Mouse (Mus musculus) E14TG2a.4 (cell line): Measurements from ENCODE around the gene Bcl2.

Source experiments
- H3K27me3 ChIP-seq: 2 replicates; pipeline ENCODE4 v1.6.1; 2014; ENCODE audit warnings: low read length, control low read depth; ENCODE audit not compliant: insufficient read depth
- H3K36me3 ChIP-seq: 2 replicates; pipeline ENCODE4 v1.6.1; 2014; ENCODE audit warnings: low read length, control low read depth; ENCODE audit not compliant: insufficient read depth
- H3K4me1 ChIP-seq: replicated peaks from 2 replicates; pipeline ENCODE4 v1.6.1; 2014; ENCODE audit warnings: low read depth, low read length, control low read depth
- H3K4me3 ChIP-seq: replicated peaks from 2 replicates; pipeline ENCODE4 v1.5.1; 2014; ENCODE audit warnings: mild to moderate bottlenecking, low read length
- H3K9me3 ChIP-seq: 2 replicates; pipeline ENCODE4 v1.6.1; 2014; ENCODE audit warnings: low read length, control low read depth
- CTCF ChIP-seq: conservative IDR thresholded peaks from 2 replicates; pipeline ENCODE4 v1.5.1; 2014; ENCODE audit warnings: low read length
- NANOG ChIP-seq: IDR thresholded peaks from 2 replicates; pipeline ENCODE4 v1.6.1; 2014; ENCODE audit warnings: borderline replicate concordance, low read length, mixed read lengths
- POU5F1 ChIP-seq: IDR thresholded peaks from 2 replicates; pipeline ENCODE4 v1.6.1; 2014; ENCODE audit warnings: low read length, borderline replicate concordance

Bcl2 gene

GRCm38 (mm10) chr1:106561085-106561760, 152.9 kb downstream of the Bcl2 start:
- peaks cover 29% of the 10 kb centered on the region for H3K4me1 ChIP-seq
- TF ChIP-seq CTCF (no peak), NANOG (no peak), POU5F1 (no peak)
- H3K4me3 ChIP-seq: no peak overlapping the region
- H3K36me3 ChIP-seq: no peaks in the 10 kb centered on the region
- no peaks in the 10 kb centered on the region; the same call in 1 of the 2 replicates for H3K9me3 ChIP-seq
- H3K27me3 ChIP-seq: no peaks in the 10 kb centered on the region

- Histone ChIP-seq H3K36me3 (no peaks in the 10 kb centered on the region), H3K4me1 (peaks cover 19% of the 10 kb centered on the region), H3K9me3 (no peaks in the 10 kb centered on the region; the same call in 1 of the 2 replicates), H3K27me3 (no peaks in the 10 kb centered on the region), H3K4me3 (no peak overlapping the region)
- TF ChIP-seq NANOG (no peak), CTCF (no peak), POU5F1 (no peak)
Measured at GRCm38 (mm10) chr1:106560105-106560504, 154.0 kb downstream of the Bcl2 start.

- H3K4me1 ChIP-seq: peaks cover 11% of the 10 kb centered on the region
- no peak for TF ChIP-seq POU5F1
- TF ChIP-seq NANOG: no peak
- no peak for TF ChIP-seq CTCF
- no peaks in the 10 kb centered on the region for H3K27me3 ChIP-seq
- no peak overlapping the region for H3K4me3 ChIP-seq
- peaks cover 2% of the 10 kb centered on the region; the same call in 1 of the 2 replicates for H3K9me3 ChIP-seq
- no peaks in the 10 kb centered on the region for H3K36me3 ChIP-seq
Measured at GRCm38 (mm10) chr1:106559116-106559605, 154.9 kb downstream of the Bcl2 start.

GRCm38 (mm10) chr1:106555498-106556168, 158.4 kb downstream of the Bcl2 start:
- Histone ChIP-seq H3K36me3 (no peaks in the 10 kb centered on the region), H3K27me3 (no peaks in the 10 kb centered on the region), H3K4me3 (no peak overlapping the region), H3K4me1 (peaks cover 1% of the 10 kb centered on the region; the same call in 1 of the 2 replicates), H3K9me3 (peaks cover 10% of the 10 kb centered on the region)
- TF ChIP-seq POU5F1 (no peak), CTCF (no peak), NANOG (no peak)

- peaks cover 10% of the 10 kb centered on the region for H3K9me3 ChIP-seq
- no peak overlapping the region for H3K4me3 ChIP-seq
- peaks cover 3% of the 10 kb centered on the region; the same call in 1 of the 2 replicates for H3K27me3 ChIP-seq
- no peaks in the 10 kb centered on the region for H3K4me1 ChIP-seq
- no peak for TF ChIP-seq CTCF
- no peak for TF ChIP-seq NANOG
- no peak for TF ChIP-seq POU5F1
- H3K36me3 ChIP-seq: no peaks in the 10 kb centered on the region
Measured at GRCm38 (mm10) chr1:106553846-106554802, 159.9 kb downstream of the Bcl2 start.

GRCm38 (mm10) chr1:106552856-106553255, 161.2 kb downstream of the Bcl2 start:
- TF ChIP-seq CTCF (no peak), POU5F1 (no peak)
- Histone ChIP-seq H3K36me3 (no peaks in the 10 kb centered on the region), H3K27me3 (peaks cover 3% of the 10 kb centered on the region), H3K4me3 (no peak overlapping the region), H3K9me3 (peaks cover 10% of the 10 kb centered on the region), H3K4me1 (no peaks in the 10 kb centered on the region)

- H3K4me3 ChIP-seq: no peak overlapping the region
Measured at GRCm38 (mm10) chr1:106550580-106550979, 163.5 kb downstream of the Bcl2 start.

GRCm38 (mm10) chr1:106549025-106549424, 165.0 kb downstream of the Bcl2 start:
- Histone ChIP-seq H3K9me3 (peaks cover 7% of the 10 kb centered on the region), H3K36me3 (no peaks in the 10 kb centered on the region), H3K27me3 (peaks cover 3% of the 10 kb centered on the region), H3K4me1 (no peaks in the 10 kb centered on the region), H3K4me3 (no peak overlapping the region)
- TF ChIP-seq NANOG (no peak), POU5F1 (no peak), CTCF (no peak)

More at GRCm38 (mm10) chr1:106550580-106550979, 163.5 kb downstream of the Bcl2 start:
- no peak for TF ChIP-seq POU5F1
- H3K9me3 ChIP-seq: peaks cover 10% of the 10 kb centered on the region
- H3K36me3 ChIP-seq: no peaks in the 10 kb centered on the region
- peaks cover 3% of the 10 kb centered on the region for H3K27me3 ChIP-seq
- no peaks in the 10 kb centered on the region for H3K4me1 ChIP-seq
